ENCODE assay signal across 14 mouse cellular contexts in the genomic region with DNA sequence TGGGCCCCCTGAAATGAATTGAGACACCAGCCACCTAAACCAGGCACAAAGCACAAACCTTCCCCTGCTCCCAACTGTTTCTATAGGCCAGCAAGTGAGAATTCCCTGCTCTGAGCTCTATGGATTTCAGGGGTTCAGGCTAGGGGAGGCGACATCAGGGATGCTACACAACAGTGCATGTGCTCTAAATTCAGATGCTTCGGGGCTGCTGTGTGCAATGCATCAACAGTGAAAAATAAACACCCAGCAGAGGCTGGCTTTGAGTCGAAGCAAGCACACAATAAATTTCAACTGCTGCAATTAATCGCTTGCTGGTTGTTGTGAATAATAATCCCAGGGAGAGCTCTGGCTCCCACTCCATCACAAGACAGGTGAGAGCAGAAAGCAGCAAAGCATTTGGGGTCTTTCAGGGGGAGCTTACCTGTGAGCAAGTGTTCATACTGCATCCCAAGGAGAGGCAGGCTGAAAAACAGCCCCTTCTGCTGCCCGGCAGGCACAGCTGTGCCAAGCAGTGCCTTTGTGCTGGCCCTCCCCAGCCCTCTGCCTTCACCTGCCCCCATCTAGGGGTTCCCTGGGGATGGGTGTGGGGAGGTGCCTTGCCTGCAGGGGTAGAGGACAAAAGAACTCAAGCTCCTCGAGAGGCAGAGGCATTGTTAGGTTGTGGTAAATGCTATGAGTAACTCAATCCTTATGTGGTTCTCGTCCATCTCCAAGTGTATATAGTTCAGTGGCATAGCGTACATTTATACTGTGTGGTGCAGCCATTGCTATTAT. TPM values are rescaled to one million over a fixed set of nuclear protein-coding genes. Genes with fewer than 3 reads are reported as not detected.
A peak's percentile ranks its signal among the peaks of the same experiment; 100 is the strongest.
DNase-seq lines count a peak whose midpoint lies in the region; ATAC-seq lines count a peak whose summit lies in the region.
"Had no signal": no experiment of that assay in that cellular context is flagged by ENCODE, and none has a peak within 500 bp of the region (broad histone marks: within the 10 kb centered on the region; RNA-seq: fewer than 3 reads in every experiment).

No protein-coding gene starts in this region.

- intact Hi-C loops in gastrocnemius, postnatal 36 days (cut with DNase I): no loop called here
- intact Hi-C loops in left cerebral cortex, postnatal 36 days (cut with DNase I): no loop called here

- H3K27me3 ChIP-seq in neural tube, embryonic 11.5 days (ENCODE audit: control insufficient read depth, insufficient read depth, low read length): no peaks in the 10 kb centered on the region
- H3K27me3 ChIP-seq in hindbrain, embryonic 11.5 days (ENCODE audit: control insufficient read depth, insufficient read depth, low read length): no peaks in the 10 kb centered on the region
- peaks cover 44% of the 10 kb centered on the region for H3K27me3 ChIP-seq in midbrain, embryonic 10.5 days (ENCODE audit: low read depth, poor library complexity, severe bottlenecking)
- H3K27me3 ChIP-seq in neural tube, embryonic 15.5 days (replicated peaks): no peaks in the 10 kb centered on the region

- peaks cover 14% of the 10 kb centered on the region for H3K4me1 ChIP-seq in neural tube, embryonic 11.5 days (ENCODE audit: control insufficient read depth, insufficient read depth, low read length)
- peaks cover 3% of the 10 kb centered on the region; the same call in 1 of the 2 replicates for H3K4me1 ChIP-seq in hindbrain, embryonic 11.5 days (replicated peaks; ENCODE audit: control insufficient read depth, insufficient read depth, low read length)
- peaks cover 40% of the 10 kb centered on the region for H3K4me1 ChIP-seq in midbrain, embryonic 10.5 days
- peaks cover 30% of the 10 kb centered on the region for H3K4me1 ChIP-seq in neural tube, embryonic 15.5 days

- no peaks in the 10 kb centered on the region for H3K9me3 ChIP-seq in neural tube, embryonic 11.5 days (ENCODE audit: control insufficient read depth, low read length)
- H3K9me3 ChIP-seq in hindbrain, embryonic 11.5 days (ENCODE audit: control insufficient read depth, low read length): no peaks in the 10 kb centered on the region
- peaks cover 4% of the 10 kb centered on the region; the same call in 1 of the 2 replicates for H3K9me3 ChIP-seq in midbrain, embryonic 10.5 days (replicated peaks)
- H3K9me3 ChIP-seq in neural tube, embryonic 15.5 days (replicated peaks): no peaks in the 10 kb centered on the region

- DNase-seq in neural tube, embryonic 11.5 days (ENCODE audit: low spot score): no peak
- no peak for DNase-seq in neural tube, embryonic 10.5 days (ENCODE audit: extremely low spot score, low spot score)
- peak; percentile 36 for DNase-seq in hindbrain, embryonic 11.5 days (ENCODE audit: low spot score)
- DNase-seq in midbrain, embryonic 10.5 days (ENCODE audit: low spot score): no peak
- DNase-seq in gastrocnemius, postnatal 36 days: no peak
- DNase-seq in left cerebral cortex, postnatal 36 days (ENCODE audit: low spot score in 2 of 2): no peak
- no peak for DNase-seq in ovary, postnatal 10 days (ENCODE audit: low spot score)
- DNase-seq: cerebellum, adult 18-20 months; heart, adult 2 months; heart, postnatal 36 days; kidney, adult 8-10 months; lung, adult 2 months; thymus, postnatal 4 days had no signal

- peak overlapping the region; percentile 29 for H3K9ac ChIP-seq in neural tube, embryonic 11.5 days (ENCODE audit: low read length)
- no peak overlapping the region for H3K9ac ChIP-seq in hindbrain, embryonic 11.5 days (ENCODE audit: low read depth, low read length)
- peak overlapping the region; percentile 30 for H3K9ac ChIP-seq in neural tube, embryonic 15.5 days (replicated peaks)

- H3K4me2 ChIP-seq in neural tube, embryonic 11.5 days (ENCODE audit: low read depth): no peak overlapping the region
- no peak overlapping the region for H3K4me2 ChIP-seq in hindbrain, embryonic 11.5 days (replicated peaks; ENCODE audit: low read depth, low read length)
- no peak overlapping the region for H3K4me2 ChIP-seq in neural tube, embryonic 15.5 days

- ATAC-seq in neural tube, embryonic 11.5 days (ENCODE audit: insufficient read depth, low FRiP score, low TSS enrichment): peak; percentile 68; the same call in 1 of the 2 replicates
- peak; percentile 55; the same call in 1 of the 2 replicates for ATAC-seq in hindbrain, embryonic 11.5 days (ENCODE audit: low FRiP score)
- ATAC-seq in neural tube, embryonic 15.5 days (ENCODE audit: low FRiP score): peak; percentile 70

- no peak overlapping the region for H3K4me3 ChIP-seq in neural tube, embryonic 11.5 days (ENCODE audit: low read depth, low read length)
- no peak overlapping the region for H3K4me3 ChIP-seq in hindbrain, embryonic 11.5 days (ENCODE audit: low read depth, low read length)
- no peak overlapping the region for H3K4me3 ChIP-seq in midbrain, embryonic 10.5 days
- no peak overlapping the region for H3K4me3 ChIP-seq in neural tube, embryonic 15.5 days (replicated peaks)
- H3K4me3 ChIP-seq: heart, adult 2 months had no signal

- H3K27ac ChIP-seq in neural tube, embryonic 11.5 days (ENCODE audit: low read depth, low read length): 0 out of 2 replicates have a peak overlapping the region, but pooled peaks have one; percentile 35
- H3K27ac ChIP-seq in hindbrain, embryonic 11.5 days (ENCODE audit: low read depth, low read length): no peak overlapping the region
- peak overlapping the region; percentile 61; the same call in 1 of the 2 replicates for H3K27ac ChIP-seq in midbrain, embryonic 10.5 days (replicated peaks)
- H3K27ac ChIP-seq in neural tube, embryonic 15.5 days (replicated peaks): peak overlapping the region; percentile 86
- H3K27ac ChIP-seq: heart, adult 2 months had no signal

- no peaks in the 10 kb centered on the region for H3K36me3 ChIP-seq in neural tube, embryonic 11.5 days (ENCODE audit: control insufficient read depth, insufficient read depth, low read length)
- no peaks in the 10 kb centered on the region for H3K36me3 ChIP-seq in hindbrain, embryonic 11.5 days (ENCODE audit: control insufficient read depth, insufficient read depth, low read length)
- no peaks in the 10 kb centered on the region for H3K36me3 ChIP-seq in midbrain, embryonic 10.5 days
- no peaks in the 10 kb centered on the region for H3K36me3 ChIP-seq in neural tube, embryonic 15.5 days

- WGBS in neural tube, embryonic 11.5 days: 48% methylated on average over 8 of the region's 8 CpGs
- 64% methylated on average over 8 of the region's 8 CpGs for WGBS in hindbrain, embryonic 11.5 days
- WGBS in midbrain, embryonic 10.5 days: 71% methylated on average over 8 of the region's 8 CpGs
- WGBS in neural tube, embryonic 15.5 days: 22% methylated on average over 8 of the region's 8 CpGs

RNA-seq across cellular contexts. Expression of gene Traf3ip2, which starts 24.6 kb away (rescaled TPM):
- 9.4 TPM in 2 replicates for polyA plus RNA-seq in neural tube, embryonic 11.5 days (2014; fragmentation: Nextera tagmentation; extraction: Ambion mirVana)
- polyA plus RNA-seq in hindbrain, embryonic 11.5 days (2014; fragmentation: Nextera tagmentation; extraction: Ambion mirVana): 5.6 and 7.2 TPM in 2 replicates
- 5.5 and 9.5 TPM in 2 replicates for polyA plus RNA-seq in midbrain, embryonic 10.5 days (2016; fragmentation: Nextera tagmentation; extraction: Ambion mirVana)
- 3.8 and 9.4 TPM in 2 replicates for polyA plus RNA-seq in neural tube, embryonic 15.5 days (2015; fragmentation: Nextera tagmentation; extraction: Ambion mirVana)
- 1 to 10 TPM; 4.9 to 5.1 TPM for total RNA-seq in gastrocnemius, postnatal 36 days (2021)
- 1 to 10 TPM in 1 of 2 experiments, under 1 TPM in 1; 0.77 to 1.4 TPM for total RNA-seq in left cerebral cortex, postnatal 36 days (2021)
